Mouse (Mus musculus) embryonic facial prominence, embryonic 11.5 days (tissue): Measurements from ENCODE around the gene Dcun1d1. TPM values are rescaled to one million over a fixed set of nuclear protein-coding genes. Genes with fewer than 3 reads are reported as not detected.

Experiments used
- ATAC-seq: fragments of 200-750 bp; cut with Nextera tagmentation; replicated peaks from 2 replicates; pipeline ENCODE4 v1.8.0; 2017; ENCODE audit warnings: low read depth; ENCODE audit not compliant: insufficient number of reproducible peaks, low FRiP score, low TSS enrichment
- DNase-seq: peaks from one replicate; pipeline ENCODE4 v3.0.0-alpha.2; 2015; ENCODE audit warnings: low spot score
- H3K27ac ChIP-seq: fragments of 300-500 bp; sonication (generic); replicated peaks from 2 replicates; pipeline ENCODE4 v1.5.1; 2014; ENCODE audit warnings: mild to moderate bottlenecking, low read depth, low read length, control low read depth
- H3K27me3 ChIP-seq: fragments of 300-500 bp; sonication (generic); 2 replicates; pipeline ENCODE4 v1.6.1; 2014; ENCODE audit warnings: mild to moderate bottlenecking, low read length, moderate library complexity, mixed read lengths; ENCODE audit not compliant: control insufficient read depth, insufficient read depth
- H3K36me3 ChIP-seq: fragments of 300-500 bp; sonication (generic); replicated peaks from 2 replicates; pipeline ENCODE4 v1.6.1; 2014; ENCODE audit warnings: low read depth, mild to moderate bottlenecking, low read length, moderate library complexity, mixed read lengths; ENCODE audit not compliant: control insufficient read depth, insufficient read depth
- H3K4me1 ChIP-seq: fragments of 300-500 bp; sonication (generic); 2 replicates; pipeline ENCODE4 v1.6.1; 2014; ENCODE audit warnings: low read length, mixed read lengths; ENCODE audit not compliant: control insufficient read depth, insufficient read depth
- H3K4me2 ChIP-seq: fragments of 300-500 bp; sonication (generic); 2 replicates; pipeline ENCODE4 v1.6.1; 2014; ENCODE audit warnings: low read depth, mild to moderate bottlenecking, control low read depth, low read length, moderate library complexity
- H3K4me3 ChIP-seq: fragments of 300-500 bp; sonication (generic); 2 replicates; pipeline ENCODE4 v1.5.1; 2014; ENCODE audit warnings: low read depth, low read length, control low read depth
- H3K9ac ChIP-seq: fragments of 300-500 bp; sonication (generic); replicated peaks from 2 replicates; pipeline ENCODE4 v1.6.1; 2014; ENCODE audit warnings: mild to moderate bottlenecking, control low read depth, low read length
- H3K9me3 ChIP-seq: fragments of 300-500 bp; sonication (generic); replicated peaks from 2 replicates; pipeline ENCODE4 v1.6.1; 2016; ENCODE audit warnings: mild to moderate bottlenecking, low read length, inconsistent platforms, mixed read lengths; ENCODE audit not compliant: control insufficient read depth
- WGBS: fragments of 180-500 bp; shearing (Covaris S2); extraction: QIAGEN DNeasy Blood & Tissue Kit; methylation state at CpG from one replicate; pipeline ENCODE4 v1.1.7; 2014; 5-methylcytosine and 5-hydroxymethylcytosine counted together
- polyA plus RNA-seq: library from polyadenylated mRNA; unstranded; fragments of >200 nt; fragmentation: Nextera tagmentation; extraction: Ambion mirVana; gene quantifications from 2 replicates; pipeline ENCODE4 v1.2.1, GENCODE M21; 2014

Gene Dcun1d1
- polyA plus RNA-seq, 1 experiment from 2014 or later: 119 TPM

DNA sequence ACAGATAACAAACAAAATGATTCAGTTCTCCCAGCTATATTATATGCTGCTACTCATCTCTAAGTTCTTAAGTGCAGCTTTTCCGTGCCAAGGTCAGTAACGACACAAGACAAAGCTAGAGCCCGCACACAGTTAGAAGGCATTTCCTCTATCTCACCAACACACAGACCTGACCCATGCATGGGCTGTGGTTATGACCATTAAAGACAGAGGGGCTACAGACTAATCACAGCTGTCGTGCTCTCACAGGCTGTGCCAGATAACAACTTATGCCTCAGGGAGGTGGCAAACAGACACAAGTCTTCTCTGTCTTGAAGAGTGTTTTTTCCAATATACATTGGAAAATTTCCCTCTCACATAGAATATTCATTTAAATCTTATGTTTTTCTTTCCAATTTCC is 27.7 kb upstream of the Dcun1d1 start:
- Histone ChIP-seq H3K4me3 (no peak overlapping the region), H3K9me3 (no peaks in the 10 kb centered on the region), H3K36me3 (no peaks in the 10 kb centered on the region), H3K9ac (no peak overlapping the region), H3K27ac (no peak overlapping the region), H3K27me3 (no peaks in the 10 kb centered on the region), H3K4me1 (no peaks in the 10 kb centered on the region), H3K4me2 (no peak overlapping the region)
- 88% methylated on average over 4 of the region's 4 CpGs for WGBS
- ATAC-seq: no peak
- no peak for DNase-seq

DNA sequence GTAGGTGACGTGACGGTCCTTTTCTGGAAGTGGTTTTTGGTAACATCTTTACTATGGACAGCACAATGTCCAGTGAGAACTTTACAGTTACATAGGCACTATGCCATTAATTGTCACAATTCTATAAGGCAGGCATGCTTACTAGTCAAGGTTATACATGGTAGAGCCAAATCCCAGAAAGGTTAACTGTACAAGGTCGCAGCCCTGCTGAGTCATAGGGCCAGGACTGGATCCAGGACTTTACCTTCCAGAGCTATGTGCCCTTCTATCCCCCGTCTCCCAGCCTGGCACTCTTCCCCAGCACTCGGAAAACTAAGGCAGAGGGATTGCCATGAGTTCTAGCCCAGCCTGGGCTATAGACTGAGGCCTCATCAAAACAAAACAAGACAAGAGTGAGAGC is 26.7 kb upstream of the Dcun1d1 start:
- 93% methylated on average over 5 of the region's 5 CpGs for WGBS
- Histone ChIP-seq H3K4me2 (no peak overlapping the region), H3K36me3 (no peaks in the 10 kb centered on the region), H3K4me3 (no peak overlapping the region), H3K9me3 (no peaks in the 10 kb centered on the region), H3K27me3 (no peaks in the 10 kb centered on the region), H3K4me1 (no peaks in the 10 kb centered on the region), H3K9ac (no peak overlapping the region), H3K27ac (no peak overlapping the region)
- ATAC-seq (no peak), DNase-seq (no peak)

DNA sequence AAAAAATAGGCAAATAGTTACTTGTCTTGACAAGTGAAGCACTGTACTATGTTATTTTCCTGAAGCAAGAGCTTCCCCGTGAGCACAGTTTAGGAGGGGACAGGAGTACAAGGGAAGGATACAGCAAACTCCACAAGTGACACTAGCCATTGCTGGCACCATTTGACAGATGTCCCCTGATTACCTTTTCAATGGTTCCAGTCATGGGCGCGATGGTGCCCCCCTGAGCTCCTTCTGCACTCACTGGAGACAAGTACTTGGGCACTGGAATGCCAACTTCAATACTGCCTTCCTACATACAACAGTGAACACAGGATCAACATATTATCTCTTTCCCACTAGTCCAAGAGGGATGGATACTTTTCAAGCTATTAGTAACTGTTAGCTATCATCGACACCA is 26.2 kb upstream of the Dcun1d1 start:
- Histone ChIP-seq H3K9me3 (no peaks in the 10 kb centered on the region), H3K4me2 (no peak overlapping the region), H3K9ac (no peak overlapping the region), H3K27me3 (no peaks in the 10 kb centered on the region), H3K36me3 (no peaks in the 10 kb centered on the region), H3K27ac (no peak overlapping the region), H3K4me3 (no peak overlapping the region), H3K4me1 (no peaks in the 10 kb centered on the region)
- WGBS: 94% methylated on average over 4 of the region's 4 CpGs
- no peak for ATAC-seq
- DNase-seq: no peak

DNA sequence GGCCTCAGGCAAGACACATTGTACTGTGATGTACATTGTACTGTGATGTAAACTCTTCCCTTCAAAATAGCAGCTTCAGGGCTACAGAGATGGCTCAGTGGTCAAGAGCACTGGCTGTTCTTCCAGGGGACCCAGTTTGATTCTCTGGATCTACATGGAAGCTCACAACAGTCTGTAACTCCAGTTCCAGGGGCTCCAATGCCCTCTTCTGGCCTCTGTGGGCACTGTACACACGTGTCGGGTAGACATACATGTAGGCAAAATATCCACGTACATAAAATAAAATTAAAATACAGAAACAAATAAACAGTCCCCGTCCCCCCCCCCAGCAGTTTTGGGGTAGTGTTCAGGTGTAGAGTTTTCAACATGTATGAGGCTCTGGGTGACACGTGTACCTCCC is 25.7 kb upstream of the Dcun1d1 start:
- Histone ChIP-seq H3K4me2 (no peak overlapping the region), H3K36me3 (no peaks in the 10 kb centered on the region), H3K4me3 (no peak overlapping the region), H3K4me1 (no peaks in the 10 kb centered on the region), H3K9me3 (no peaks in the 10 kb centered on the region), H3K27ac (no peak overlapping the region), H3K9ac (no peak overlapping the region), H3K27me3 (no peaks in the 10 kb centered on the region)
- ATAC-seq: no peak
- DNase-seq: no peak
- 89% methylated on average over 5 of the region's 5 CpGs for WGBS

DNA sequence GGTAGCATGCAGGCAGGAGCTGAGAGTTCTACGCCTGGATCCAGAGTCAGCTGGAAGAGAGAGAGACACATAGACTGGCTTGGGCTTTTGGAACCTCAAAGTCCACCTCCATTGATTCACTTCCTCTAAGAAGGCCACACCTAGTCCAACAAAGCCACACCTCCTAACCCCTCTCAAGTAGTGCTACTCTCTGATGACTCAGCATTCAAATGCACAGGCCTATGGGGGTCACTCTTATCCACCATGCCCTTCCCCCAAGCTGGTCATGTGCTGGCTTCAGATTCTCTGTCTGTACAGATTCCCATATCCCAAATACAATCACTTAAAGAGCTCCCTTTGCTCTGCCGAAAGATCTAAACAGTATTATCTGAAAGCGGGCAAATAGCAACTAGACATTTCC is 20.0 kb upstream of the Dcun1d1 start:
- H3K9ac ChIP-seq: no peak overlapping the region
- H3K4me2 ChIP-seq: no peak overlapping the region
- DNase-seq (no peak), ATAC-seq (no peak)
- no peaks in the 10 kb centered on the region for H3K27me3 ChIP-seq
- no peaks in the 10 kb centered on the region for H3K36me3 ChIP-seq
- H3K27ac ChIP-seq: no peak overlapping the region
- H3K9me3 ChIP-seq: no peaks in the 10 kb centered on the region
- no peaks in the 10 kb centered on the region for H3K4me1 ChIP-seq
- no peak overlapping the region for H3K4me3 ChIP-seq
- 89% methylated on average over 3 of the region's 3 CpGs for WGBS

DNA sequence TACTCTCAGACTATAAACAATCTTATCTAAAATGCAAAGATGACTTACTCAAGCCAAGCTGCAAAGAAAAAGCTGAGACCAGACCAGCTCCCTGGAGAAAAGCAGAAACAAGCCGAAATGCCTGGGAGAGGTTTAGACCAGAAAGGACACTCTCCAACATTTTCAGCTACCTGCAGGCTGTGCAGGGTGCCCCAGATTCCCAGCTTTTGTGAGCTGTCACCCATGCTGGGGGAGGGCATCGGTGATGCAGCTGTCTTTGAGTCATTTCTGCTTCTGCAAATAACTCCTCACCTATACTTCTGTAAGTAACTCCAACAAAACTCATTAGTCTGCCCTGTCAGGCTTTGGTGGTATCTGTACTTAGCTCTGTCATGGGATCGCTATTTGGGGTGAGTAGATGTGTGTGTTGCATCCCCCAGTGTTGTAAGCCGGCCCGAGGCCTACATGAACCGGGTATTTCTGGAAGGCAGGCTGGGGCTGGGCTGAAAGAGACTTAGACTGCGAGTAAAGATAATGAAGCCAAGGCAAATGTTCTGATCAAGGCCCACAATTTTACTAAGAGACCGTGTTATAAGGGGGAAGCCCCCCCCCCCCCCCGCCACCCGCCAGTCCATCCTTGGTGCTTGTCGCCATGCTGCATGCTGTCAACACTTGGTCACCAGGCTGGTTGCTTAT is 17.8 kb upstream of the Dcun1d1 start:
- no peak overlapping the region for H3K4me2 ChIP-seq

DNA sequence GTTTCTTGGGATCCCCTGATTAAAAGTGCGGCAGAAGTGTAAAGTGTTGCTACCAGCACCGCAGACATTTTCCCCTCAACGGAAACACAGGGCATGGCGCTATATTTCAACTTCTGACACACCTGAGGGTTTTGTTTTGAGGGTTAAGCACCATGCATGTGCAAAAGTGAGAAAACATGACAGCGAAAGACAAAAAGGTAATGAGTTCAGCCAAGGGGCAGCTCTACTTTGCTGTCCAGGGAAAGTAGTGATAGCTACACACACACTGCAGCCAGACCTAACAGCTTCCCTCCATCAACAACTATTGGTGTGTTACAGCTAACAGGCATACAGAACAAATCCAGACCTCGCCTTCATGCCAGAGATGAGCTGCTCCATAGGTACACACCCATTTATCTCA is 16.6 kb upstream of the Dcun1d1 start:
- WGBS: 90% methylated on average over 6 of the region's 6 CpGs
- Histone ChIP-seq H3K4me1 (no peaks in the 10 kb centered on the region), H3K36me3 (no peaks in the 10 kb centered on the region), H3K4me2 (no peak overlapping the region), H3K27me3 (no peaks in the 10 kb centered on the region), H3K27ac (no peak overlapping the region), H3K4me3 (no peak overlapping the region), H3K9me3 (no peaks in the 10 kb centered on the region), H3K9ac (no peak overlapping the region)
- no peak for ATAC-seq
- no peak for DNase-seq

More for the DNA sequence above, 17.8 kb upstream of the Dcun1d1 start:
- no peaks in the 10 kb centered on the region for H3K36me3 ChIP-seq
- 89% methylated on average over 11 of the region's 11 CpGs for WGBS
- H3K27me3 ChIP-seq: no peaks in the 10 kb centered on the region
- H3K4me3 ChIP-seq: no peak overlapping the region
- H3K9me3 ChIP-seq: no peaks in the 10 kb centered on the region
- ATAC-seq (no peak), DNase-seq (no peak)
- no peaks in the 10 kb centered on the region for H3K4me1 ChIP-seq
- H3K9ac ChIP-seq: no peak overlapping the region
- no peak overlapping the region for H3K27ac ChIP-seq

DNA sequence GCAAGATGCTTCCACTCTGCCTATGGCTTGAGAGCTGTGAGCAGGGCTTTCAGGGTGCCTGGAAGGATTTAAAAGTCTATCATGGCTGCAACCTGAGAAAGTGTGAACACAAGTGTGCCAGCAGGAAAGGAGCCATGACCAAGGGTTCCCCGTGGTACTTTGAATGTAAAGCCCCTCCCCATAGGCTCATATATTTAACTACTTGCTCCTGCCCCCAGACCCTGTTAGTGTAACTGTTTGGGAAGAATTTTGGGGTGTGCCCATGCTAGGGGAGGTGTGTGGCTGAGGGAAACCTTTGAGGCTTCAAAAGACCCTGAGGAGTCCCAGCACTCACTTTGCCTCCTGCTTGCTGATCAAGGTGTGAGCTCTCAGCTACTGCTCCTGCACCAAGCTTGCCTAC is 15.9 kb upstream of the Dcun1d1 start:
- WGBS: 58% methylated on average over 1 of the region's 1 CpGs
- Histone ChIP-seq H3K36me3 (no peaks in the 10 kb centered on the region), H3K9ac (no peak overlapping the region), H3K4me3 (no peak overlapping the region), H3K9me3 (no peaks in the 10 kb centered on the region), H3K4me2 (no peak overlapping the region), H3K27ac (no peak overlapping the region), H3K4me1 (no peaks in the 10 kb centered on the region), H3K27me3 (no peaks in the 10 kb centered on the region)
- ATAC-seq (no peak), DNase-seq (no peak)
